Mouse (Mus musculus) kidney, postnatal 4 days (tissue): ENCODE measurements around the gene Srf.
A peak's percentile ranks its signal among the peaks of the same experiment; 100 is the strongest.

Source experiments
- DNase-seq, 2 experiments: peaks; one replicate each; pipeline ENCODE4 v3.0.0; 2021; ENCODE audit warnings: mixed read lengths in 2 of 2

Gene Srf

DNA sequence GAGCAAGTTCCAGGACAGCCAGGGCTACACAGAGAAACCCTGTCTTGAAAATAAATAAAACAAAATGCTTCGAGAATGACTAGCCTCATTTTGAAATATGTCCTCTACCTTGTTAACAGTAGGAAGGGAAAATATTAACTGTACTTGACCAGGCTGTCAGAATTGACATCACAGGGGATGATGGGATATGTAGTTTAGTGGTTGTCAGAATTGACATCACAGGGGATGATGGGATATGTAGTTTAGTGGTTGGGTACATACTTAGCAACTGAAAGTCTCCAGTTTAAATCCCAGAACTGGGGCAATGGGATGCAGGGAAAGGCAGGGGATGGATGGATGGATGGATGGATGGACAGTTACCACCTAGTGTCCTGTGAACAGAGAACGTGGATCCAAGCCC is 42.6 kb downstream of the Srf start:
- no peak for DNase-seq

GRCm38 (mm10) chr17:46511059-46511710 is 44.8 kb downstream of the Srf start:
- peak; percentile 20 to 46 for DNase-seq

- DNase-seq, result peak in 1 of 2 experiments; percentile 28
These were observed 50.4 kb downstream of the Srf start for GRCm38 (mm10) chr17:46505617-46506016.

DNA sequence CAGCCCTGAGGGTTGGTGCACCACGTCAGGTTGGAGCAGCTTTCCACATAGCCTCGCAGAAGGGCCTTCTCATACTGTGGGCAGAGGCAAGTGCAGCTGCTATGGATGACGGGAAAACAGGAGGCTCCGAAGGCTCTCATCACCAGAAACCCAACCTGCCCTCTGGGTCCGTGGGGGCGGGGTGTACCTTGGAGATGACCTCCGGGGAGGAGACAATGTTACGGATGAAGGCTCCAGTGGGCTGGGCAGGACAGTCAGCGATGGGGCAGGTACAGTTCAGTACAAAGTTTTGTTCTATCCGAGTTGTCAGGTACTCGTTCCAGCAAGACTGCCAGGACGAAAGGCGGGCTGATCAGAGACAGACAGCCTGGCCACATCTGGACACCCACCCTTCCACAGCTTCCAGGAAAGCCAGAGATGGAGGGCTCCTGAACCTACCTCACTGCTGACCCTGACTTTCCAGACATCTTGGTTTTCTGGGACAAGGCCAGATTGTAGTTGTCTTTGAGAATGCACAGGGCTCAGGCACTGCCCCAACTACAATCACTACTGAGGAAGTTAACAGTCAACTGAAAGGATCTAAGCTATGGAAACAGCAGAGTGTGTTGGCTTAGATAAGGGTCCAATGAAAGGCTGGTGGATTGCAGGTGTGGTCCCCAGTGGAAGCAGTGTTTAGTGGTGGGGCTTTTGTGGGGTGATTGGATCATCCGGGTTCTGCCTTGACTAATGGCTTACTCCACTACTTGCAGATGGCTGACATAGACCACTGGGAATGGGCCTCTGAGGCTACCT is 51.9 kb downstream of the Srf start:
- peak; percentile 63 to 77 for DNase-seq

GRCm38 (mm10) chr17:46502775-46503174 is 53.2 kb downstream of the Srf start:
- DNase-seq, result no peak
